Mouse (Mus musculus): ENCODE data around the gene 1500009L16Rik. TPM values are rescaled to one million over a fixed set of nuclear protein-coding genes. Genes with fewer than 3 reads are reported as not detected.

The 1500009L16Rik gene
- polyA plus RNA-seq (2012; rRNA removed): 0.45 and 0.66 TPM in 2 replicates

DNA sequence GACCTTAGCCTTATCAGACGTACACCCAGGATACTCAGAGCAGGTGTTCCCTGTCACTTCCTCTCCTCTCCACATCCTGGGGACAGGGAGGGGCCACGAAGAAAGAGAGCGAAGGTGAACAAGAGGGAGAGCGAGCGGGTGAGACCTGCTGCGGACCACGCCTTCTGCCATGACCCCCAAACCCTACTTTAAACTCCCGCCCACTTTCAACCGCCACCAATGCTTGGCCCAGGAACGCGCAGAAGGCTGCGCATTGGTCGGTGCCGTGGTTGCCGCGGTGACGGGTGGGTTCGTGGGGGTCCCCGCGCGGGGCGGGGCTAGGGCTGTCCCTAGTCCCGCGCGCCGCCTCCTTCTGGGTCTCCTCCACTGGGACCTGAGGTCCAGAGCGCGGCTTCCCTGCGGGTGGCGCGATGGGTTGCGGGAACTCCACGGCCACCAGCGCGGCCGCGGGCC lies at the start of gene 1500009L16Rik:
Gene 1500009L16Rik, plus strand, starts transcription at position 287 of the 453 bp plus-strand sequence.

Other genes with a start within 250 kb of the 1500009L16Rik start
- gene Aldh1l2, start 188.7 kb upstream of the 1500009L16Rik start, polyA plus RNA-seq (2012; rRNA removed): 0.81 and 1.9 TPM in 2 replicates
- 0.12 and 0.32 TPM in 2 replicates for gene Washc4, start 179.1 kb upstream of the 1500009L16Rik start, polyA plus RNA-seq (2012; rRNA removed)
- 64.8 and 108 TPM in 2 replicates for gene Appl2, start 74.1 kb upstream of the 1500009L16Rik start, polyA plus RNA-seq (2012; rRNA removed)

All from stomach, adult 2 months (tissue).